Mouse (Mus musculus): ENCODE data around the gene Dph2. TPM values are rescaled to one million over a fixed set of nuclear protein-coding genes. Genes with fewer than 3 reads are reported as not detected.

Gene Dph2
- polyA plus RNA-seq, 1 experiment from 2014 or later: 16.7 TPM

- Histone ChIP-seq H3K4me1 (peaks cover 25% of the 10 kb centered on the region), H3K9ac (no peak overlapping the region), H3K27ac (peak overlapping the region; percentile 65), H3K9me3 (no peaks in the 10 kb centered on the region), H3K27me3 (replicated peaks) (no peaks in the 10 kb centered on the region; the same call in 1 of the 2 replicates), H3K36me3 (no peaks in the 10 kb centered on the region), H3K4me2 (no peak overlapping the region), H3K4me3 (replicated peaks) (no peak overlapping the region)
- ATAC-seq (ENCODE audit: insufficient read depth, low FRiP score, low read depth): no peak
- 41% methylated on average over 3 of the region's 3 CpGs for WGBS
These were observed 26.4 kb upstream of the Dph2 start for GRCm38 (mm10) chr4:117918261-117918660.

- no peaks in the 10 kb centered on the region for H3K9me3 ChIP-seq
- ATAC-seq (ENCODE audit: insufficient read depth, low FRiP score, low read depth): no peak
- no peak overlapping the region for H3K4me2 ChIP-seq
- H3K27me3 ChIP-seq (replicated peaks): no peaks in the 10 kb centered on the region; the same call in 1 of the 2 replicates
- H3K4me1 ChIP-seq: peaks cover 29% of the 10 kb centered on the region
- H3K4me3 ChIP-seq (replicated peaks): no peak overlapping the region
- no peaks in the 10 kb centered on the region for H3K36me3 ChIP-seq
- peak overlapping the region; percentile 65; the same call in 1 of the 2 replicates for H3K27ac ChIP-seq
- no peak overlapping the region for H3K9ac ChIP-seq
- WGBS: 82% methylated on average over 4 of the region's 4 CpGs
These were observed 26.0 kb upstream of the Dph2 start for GRCm38 (mm10) chr4:117917847-117918246.

- no peak overlapping the region for H3K4me3 ChIP-seq (replicated peaks)
- peaks cover 34% of the 10 kb centered on the region for H3K4me1 ChIP-seq
- H3K27me3 ChIP-seq (replicated peaks): no peaks in the 10 kb centered on the region; the same call in 1 of the 2 replicates
- H3K9me3 ChIP-seq: no peaks in the 10 kb centered on the region
- no peaks in the 10 kb centered on the region for H3K36me3 ChIP-seq
- no peak overlapping the region; the same call in 1 of the 2 replicates for H3K27ac ChIP-seq
- H3K9ac ChIP-seq: no peak overlapping the region
- 86% methylated on average over 4 of the region's 4 CpGs for WGBS
- no peak overlapping the region for H3K4me2 ChIP-seq
- ATAC-seq (ENCODE audit: insufficient read depth, low FRiP score, low read depth): no peak
These were observed 25.6 kb upstream of the Dph2 start for GRCm38 (mm10) chr4:117917402-117917801.

GRCm38 (mm10) chr4:117916386-117916785, 24.6 kb upstream of the Dph2 start:
- 57% methylated on average over 5 of the region's 5 CpGs for WGBS

GRCm38 (mm10) chr4:117915489-117916105, 23.8 kb upstream of the Dph2 start:
- Histone ChIP-seq H3K9me3 (no peaks in the 10 kb centered on the region), H3K4me2 (peak overlapping the region; percentile 97), H3K36me3 (peaks cover 12% of the 10 kb centered on the region; the same call in 1 of the 2 replicates), H3K27me3 (replicated peaks) (no peaks in the 10 kb centered on the region), H3K9ac (0 out of 2 replicates have a peak overlapping the region, but pooled peaks have one; percentile 63), H3K4me3 (replicated peaks) (peak overlapping the region; percentile 73), H3K27ac (peak overlapping the region; percentile 76; the same call in 1 of the 2 replicates), H3K4me1 (peaks cover 49% of the 10 kb centered on the region)
- ATAC-seq (ENCODE audit: insufficient read depth, low FRiP score, low read depth): no peak
- 6% methylated on average over 19 of the region's 19 CpGs for WGBS

More at GRCm38 (mm10) chr4:117916386-117916785, 24.6 kb upstream of the Dph2 start:
- H3K4me3 ChIP-seq (replicated peaks): no peak overlapping the region
- no peaks in the 10 kb centered on the region for H3K27me3 ChIP-seq (replicated peaks)
- H3K27ac ChIP-seq: no peak overlapping the region
- peaks cover 7% of the 10 kb centered on the region; the same call in 1 of the 2 replicates for H3K36me3 ChIP-seq
- no peak overlapping the region for H3K9ac ChIP-seq
- H3K4me2 ChIP-seq: peak overlapping the region; percentile 97; the same call in 1 of the 2 replicates
- no peak for ATAC-seq (ENCODE audit: insufficient read depth, low FRiP score, low read depth)
- no peaks in the 10 kb centered on the region for H3K9me3 ChIP-seq
- peaks cover 43% of the 10 kb centered on the region for H3K4me1 ChIP-seq

GRCm38 (mm10) chr4:117914591-117915442, 23.0 kb upstream of the Dph2 start, which contains the start of gene Ipo13:
Gene Ipo13, minus strand, starts transcription at chr4:117914999.
- 0% methylated on average over 61 of the region's 61 CpGs for WGBS
- H3K4me2 ChIP-seq: peak within 1 kb of the TSS; percentile 97
- ATAC-seq (ENCODE audit: insufficient read depth, low FRiP score, low read depth): peak; percentile 88
- peak within 1 kb of the TSS; percentile 63 for H3K9ac ChIP-seq
- no peaks in the 10 kb centered on the region for H3K27me3 ChIP-seq (replicated peaks)
- H3K4me1 ChIP-seq: peaks cover 49% of the 10 kb centered on the region
- H3K4me3 ChIP-seq (replicated peaks): peak within 1 kb of the TSS; percentile 73
- H3K36me3 ChIP-seq: peaks cover 12% of the 10 kb centered on the region; the same call in 1 of the 2 replicates
- no peaks in the 10 kb centered on the region for H3K9me3 ChIP-seq
- H3K27ac ChIP-seq: peak within 1 kb of the TSS; percentile 76

- no peak; the same call in 1 of the 2 replicates for ATAC-seq (ENCODE audit: insufficient read depth, low FRiP score, low read depth)
- 18% methylated on average over 8 of the region's 8 CpGs for WGBS
- peak overlapping the region; percentile 97 for H3K4me2 ChIP-seq
- H3K4me3 ChIP-seq (replicated peaks): peak overlapping the region; percentile 73
- no peaks in the 10 kb centered on the region for H3K27me3 ChIP-seq (replicated peaks)
- H3K9ac ChIP-seq: peak overlapping the region; percentile 63
- H3K27ac ChIP-seq: no peak overlapping the region
- H3K36me3 ChIP-seq: peaks cover 12% of the 10 kb centered on the region; the same call in 1 of the 2 replicates
- peaks cover 49% of the 10 kb centered on the region for H3K4me1 ChIP-seq
- H3K9me3 ChIP-seq: no peaks in the 10 kb centered on the region
These were observed 22.2 kb upstream of the Dph2 start for GRCm38 (mm10) chr4:117914031-117914430.

- Histone ChIP-seq H3K36me3 (peaks cover 12% of the 10 kb centered on the region; the same call in 1 of the 2 replicates), H3K9me3 (no peaks in the 10 kb centered on the region), H3K4me3 (replicated peaks) (peak overlapping the region; percentile 73), H3K27ac (no peak overlapping the region), H3K27me3 (replicated peaks) (no peaks in the 10 kb centered on the region), H3K4me1 (peaks cover 55% of the 10 kb centered on the region), H3K4me2 (peak overlapping the region; percentile 97), H3K9ac (no peak overlapping the region)
- 40% methylated on average over 3 of the region's 3 CpGs for WGBS
- no peak for ATAC-seq (ENCODE audit: insufficient read depth, low FRiP score, low read depth)
These were observed 21.6 kb upstream of the Dph2 start for GRCm38 (mm10) chr4:117913421-117913820.

GRCm38 (mm10) chr4:117912685-117913273, 20.9 kb upstream of the Dph2 start:
- Histone ChIP-seq H3K9me3 (no peaks in the 10 kb centered on the region), H3K4me2 (peak overlapping the region; percentile 97), H3K27ac (no peak overlapping the region), H3K9ac (no peak overlapping the region), H3K4me1 (peaks cover 51% of the 10 kb centered on the region), H3K36me3 (peaks cover 12% of the 10 kb centered on the region; the same call in 1 of the 2 replicates), H3K27me3 (replicated peaks) (no peaks in the 10 kb centered on the region), H3K4me3 (replicated peaks) (no peak overlapping the region)
- ATAC-seq (ENCODE audit: insufficient read depth, low FRiP score, low read depth): no peak
- 51% methylated on average over 7 of the region's 7 CpGs for WGBS

- Histone ChIP-seq H3K27me3 (replicated peaks) (no peaks in the 10 kb centered on the region), H3K36me3 (peaks cover 12% of the 10 kb centered on the region; the same call in 1 of the 2 replicates), H3K9me3 (no peaks in the 10 kb centered on the region), H3K4me2 (no peak overlapping the region), H3K9ac (no peak overlapping the region), H3K27ac (no peak overlapping the region), H3K4me3 (replicated peaks) (no peak overlapping the region), H3K4me1 (peaks cover 51% of the 10 kb centered on the region)
- no peak for ATAC-seq (ENCODE audit: insufficient read depth, low FRiP score, low read depth)
- 95% methylated on average over 13 of the region's 13 CpGs for WGBS
These were observed 20.3 kb upstream of the Dph2 start for GRCm38 (mm10) chr4:117912131-117912561.

GRCm38 (mm10) chr4:117908834-117909453, 17.1 kb upstream of the Dph2 start:
- 81% methylated on average over 8 of the region's 8 CpGs for WGBS

More at GRCm38 (mm10) chr4:117908834-117909453, 17.1 kb upstream of the Dph2 start:
- Histone ChIP-seq H3K9ac (no peak overlapping the region), H3K4me2 (no peak overlapping the region), H3K27ac (no peak overlapping the region), H3K4me1 (peaks cover 37% of the 10 kb centered on the region), H3K36me3 (peaks cover 30% of the 10 kb centered on the region; the same call in 1 of the 2 replicates), H3K4me3 (replicated peaks) (no peak overlapping the region), H3K9me3 (no peaks in the 10 kb centered on the region), H3K27me3 (replicated peaks) (no peaks in the 10 kb centered on the region)
- no peak for ATAC-seq (ENCODE audit: insufficient read depth, low FRiP score, low read depth)

Data from stomach, embryonic 15.5 days (tissue).